Mouse (Mus musculus): Measurements from ENCODE around the gene Kdm3a.

Kdm3a gene

DNA sequence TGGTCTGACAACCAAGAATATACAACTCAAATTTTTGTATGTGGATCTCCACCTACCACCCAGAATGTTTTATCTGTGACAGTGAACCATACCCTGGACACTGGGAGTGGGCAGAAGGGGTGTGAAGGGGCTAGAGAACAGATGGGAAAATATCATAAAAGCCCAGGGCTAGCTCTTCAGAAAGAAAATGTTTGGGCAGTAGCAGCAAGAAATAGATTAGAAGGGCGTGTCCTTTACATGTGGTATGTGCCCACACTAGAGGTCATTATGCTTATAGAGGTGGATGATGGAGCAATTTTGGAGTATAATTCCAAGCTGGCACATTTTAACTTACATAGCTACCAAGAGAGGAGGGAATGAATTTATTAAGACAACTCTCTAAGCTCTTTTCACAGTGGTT lies 57.4 kb downstream of the Kdm3a start:
- DNase-seq: no peak

DNA sequence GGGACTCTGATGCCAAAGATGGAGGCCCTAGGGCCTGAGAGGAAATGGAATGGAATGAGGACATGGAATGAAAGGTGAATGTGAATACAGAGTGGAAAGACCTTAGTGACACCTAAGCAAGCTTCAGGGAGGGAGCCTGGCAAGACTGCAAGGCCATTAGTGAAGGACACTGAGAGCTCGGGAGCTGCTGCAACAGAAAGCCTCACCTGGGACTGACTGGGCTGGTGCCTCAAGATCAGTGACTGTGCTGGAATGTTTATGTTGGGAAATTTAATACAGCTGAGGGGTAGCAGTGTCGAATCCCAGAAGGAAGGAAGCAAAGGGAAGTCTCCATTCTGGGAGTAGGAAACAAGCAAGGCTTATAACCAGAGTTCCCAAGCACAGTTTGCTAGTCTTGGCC lies 63.8 kb downstream of the Kdm3a start:
- no peak for DNase-seq

DNA sequence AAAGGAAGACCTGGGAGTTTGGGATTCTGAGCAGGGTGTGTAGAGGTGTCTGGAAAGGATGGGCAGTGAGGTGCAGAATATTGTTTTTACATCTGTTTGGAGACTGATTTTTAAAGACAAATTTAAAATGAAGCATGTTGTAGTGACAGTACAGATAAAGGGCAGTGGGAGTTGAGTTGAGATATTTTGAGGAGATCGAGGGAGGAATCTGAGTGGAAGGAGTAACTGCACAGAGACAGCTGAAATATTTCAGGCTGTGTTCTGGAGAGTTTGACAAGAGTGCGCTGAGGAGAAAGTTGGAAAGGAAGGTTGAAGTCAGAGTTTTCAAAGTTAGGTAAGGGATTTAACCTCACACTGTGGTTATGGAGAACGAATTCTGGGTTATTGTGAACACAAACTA lies 64.2 kb downstream of the Kdm3a start:
- no peak for DNase-seq

DNA sequence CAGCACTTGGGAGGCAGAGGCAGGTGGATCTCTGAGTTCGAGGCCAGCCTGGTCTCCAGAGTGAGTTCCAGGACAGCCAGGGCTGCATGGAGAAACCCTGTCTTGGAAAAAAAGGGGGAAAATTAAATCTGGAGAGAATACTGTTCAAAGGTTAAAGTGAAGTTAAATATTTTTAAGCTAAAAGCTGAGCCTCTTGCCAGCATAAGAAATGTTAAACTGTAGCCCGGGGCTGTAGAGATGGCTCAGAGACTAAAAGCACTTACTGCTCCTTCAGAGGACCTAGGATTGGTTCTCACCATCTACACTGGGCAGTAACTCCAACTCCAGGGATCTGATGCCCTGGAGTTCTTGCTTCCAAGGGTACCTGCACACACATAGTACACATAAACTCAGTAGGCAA lies 76.0 kb downstream of the Kdm3a start:
- DNase-seq: no peak

DNA sequence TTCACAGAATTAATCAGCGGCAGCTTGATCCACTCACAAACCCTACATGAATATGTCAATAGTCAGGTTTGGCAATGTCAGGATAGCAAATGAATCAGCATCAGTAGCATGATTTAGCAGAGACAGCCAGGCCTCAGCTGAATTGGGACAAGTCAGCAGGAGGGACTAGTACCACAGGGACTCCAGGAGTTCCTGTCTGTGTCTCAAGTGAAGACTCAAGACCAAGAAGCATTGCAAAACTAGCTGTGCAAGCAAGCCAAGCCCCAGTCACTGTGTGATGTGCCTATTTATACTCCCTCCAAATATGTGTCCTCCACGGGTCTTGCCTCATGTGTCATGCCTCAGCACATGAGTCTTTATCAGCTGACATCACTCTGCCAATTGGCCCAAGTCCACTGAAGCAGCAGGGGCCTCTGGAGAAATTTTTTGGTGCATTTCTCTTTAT lies 77.3 kb downstream of the Kdm3a start:
- no peak for DNase-seq

DNA sequence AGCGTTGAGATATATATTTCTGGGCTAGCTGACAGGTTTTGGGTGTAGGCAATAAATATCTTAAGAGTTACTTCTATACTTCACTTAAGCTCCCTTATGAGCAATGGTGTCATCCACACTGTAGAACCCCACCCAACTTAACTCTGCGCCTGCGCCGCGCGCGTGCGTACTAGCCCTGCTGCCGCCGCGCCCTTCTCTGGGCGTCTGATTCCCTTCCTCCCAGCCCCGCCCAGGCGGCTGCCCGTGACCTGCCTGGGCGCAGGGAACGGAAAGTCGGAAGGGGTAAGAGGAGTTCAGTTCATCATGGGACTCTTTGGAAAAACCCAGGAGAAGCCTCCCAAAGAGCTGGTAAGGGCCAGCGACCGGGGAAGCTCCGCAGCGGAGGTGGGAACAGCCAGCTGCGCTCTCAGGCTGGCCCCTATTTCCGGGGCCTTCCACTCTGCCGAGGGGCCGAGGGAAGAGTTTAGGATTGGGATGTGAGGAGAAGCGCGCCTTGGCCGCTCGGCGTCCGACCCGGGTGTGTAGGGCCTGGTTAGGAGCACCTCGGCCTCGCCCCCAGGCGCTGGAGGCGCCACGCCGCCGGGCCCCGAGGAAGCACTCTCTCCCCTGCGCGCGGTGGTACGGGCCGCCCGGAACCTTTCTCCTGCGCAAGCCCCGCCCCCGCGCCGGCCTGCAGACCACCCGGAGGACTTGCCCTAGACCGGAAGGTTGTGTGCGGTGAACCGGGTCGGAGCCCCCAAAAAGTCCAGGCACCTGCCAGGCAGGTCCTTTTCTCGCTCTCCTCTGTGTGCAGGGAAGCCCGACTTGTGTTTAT lies 88.9 kb downstream of the Kdm3a start, which contains the start of gene Chmp3:
Chmp3 (plus strand) TSS at position 112 of the 814 bp plus-strand sequence.
- peak; percentile 96 for DNase-seq
